Mouse (Mus musculus) bone marrow macrophage, adult 2 months (primary cell): ENCODE measurements around the gene Crygn.

Experiments used
- CTCF ChIP-seq: IDR thresholded peaks from 2 replicates; pipeline ENCODE4 v1.5.1; 2012; ENCODE audit warnings: low read depth, mild to moderate bottlenecking, low read length, moderate library complexity
- POLR2A ChIP-seq: IDR thresholded peaks from 2 replicates; pipeline ENCODE4 v1.6.1; 2012; ENCODE audit warnings: mild to moderate bottlenecking, low read depth, low read length, borderline replicate concordance

DNA sequence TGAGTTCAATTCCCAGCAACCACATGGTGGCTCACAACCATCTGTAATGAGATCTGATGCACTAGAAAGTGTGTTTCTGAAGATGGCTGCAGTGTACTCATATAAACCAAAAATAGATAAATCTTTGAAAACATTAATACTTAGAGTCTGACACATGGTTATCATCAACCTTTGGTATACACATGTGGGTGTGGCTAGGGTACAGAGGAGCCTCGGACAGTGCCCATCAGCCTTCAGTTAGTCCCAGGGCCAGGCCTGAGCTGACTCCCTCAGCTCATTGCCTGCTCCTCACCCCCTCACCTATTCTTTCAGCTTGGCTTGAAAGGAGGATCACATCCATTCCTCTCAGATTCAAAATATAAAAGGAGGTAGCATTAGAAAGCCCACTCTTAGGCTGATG, 19.3 kb downstream of the Crygn start:
- TF ChIP-seq CTCF (no peak), POLR2A (no peak)
